Mouse (Mus musculus) telencephalon, adult 2 months (tissue): ENCODE data around the gene AW549877.

Experiments
- DNase-seq: peaks from one replicate; pipeline ENCODE4 v3.0.0-alpha.2; 2011; ENCODE audit warnings: low read depth, low spot score

Gene AW549877

GRCm38 (mm10) chr15:3984876-3985275, 10.7 kb downstream of the AW549877 start:
- no peak for DNase-seq

GRCm38 (mm10) chr15:3982732-3983131, 12.8 kb downstream of the AW549877 start:
- no peak for DNase-seq

GRCm38 (mm10) chr15:3979871-3980270, 15.7 kb downstream of the AW549877 start:
- no peak for DNase-seq

- DNase-seq, result peak; percentile 60
Measured at GRCm38 (mm10) chr15:3979061-3979848, 16.3 kb downstream of the AW549877 start, which contains the start of gene Fbxo4. TSS of gene Fbxo4 (minus strand) at chr15:3979573.

GRCm38 (mm10) chr15:3978279-3978678, 17.3 kb downstream of the AW549877 start:
- no peak for DNase-seq

- DNase-seq, result no peak
Measured at GRCm38 (mm10) chr15:3973300-3973699, 22.2 kb downstream of the AW549877 start.

GRCm38 (mm10) chr15:3970193-3970592, 25.4 kb downstream of the AW549877 start:
- DNase-seq, result no peak

- DNase-seq, result no peak
Measured at GRCm38 (mm10) chr15:3969743-3970142, 25.8 kb downstream of the AW549877 start.

- DNase-seq, result no peak
Measured at GRCm38 (mm10) chr15:3962251-3962650, 33.3 kb downstream of the AW549877 start.

GRCm38 (mm10) chr15:3960094-3960493, 35.5 kb downstream of the AW549877 start:
- DNase-seq, result no peak

GRCm38 (mm10) chr15:3957982-3958381, 37.6 kb downstream of the AW549877 start:
- peak; percentile 39 for DNase-seq

GRCm38 (mm10) chr15:3954971-3955370, 40.6 kb downstream of the AW549877 start:
- no peak for DNase-seq

- DNase-seq, result no peak
Measured at GRCm38 (mm10) chr15:3938132-3938531, 57.4 kb downstream of the AW549877 start.

GRCm38 (mm10) chr15:3936056-3936455, 59.5 kb downstream of the AW549877 start:
- DNase-seq, result no peak

- DNase-seq, result no peak
Measured at GRCm38 (mm10) chr15:3933466-3933865, 62.1 kb downstream of the AW549877 start.
